Mouse (Mus musculus) kidney, adult 2 months (tissue): ENCODE measurements around the gene Top3a.

ENCODE experiments used
- CTCF ChIP-seq: fragments of 200-500 bp; conservative IDR thresholded peaks from 2 replicates; pipeline ENCODE4 v1.5.1; 2011; ENCODE audit warnings: low read depth, mild to moderate bottlenecking, control low read depth, low read length, moderate library complexity, mixed read lengths; ENCODE audit not compliant: insufficient read depth, insufficient read length
- POLR2A ChIP-seq: fragments of 200-500 bp; IDR thresholded peaks from one replicate; pipeline ENCODE4 v1.6.1; 2011; ENCODE audit warnings: low read depth, low read length, control low read depth

DNA sequence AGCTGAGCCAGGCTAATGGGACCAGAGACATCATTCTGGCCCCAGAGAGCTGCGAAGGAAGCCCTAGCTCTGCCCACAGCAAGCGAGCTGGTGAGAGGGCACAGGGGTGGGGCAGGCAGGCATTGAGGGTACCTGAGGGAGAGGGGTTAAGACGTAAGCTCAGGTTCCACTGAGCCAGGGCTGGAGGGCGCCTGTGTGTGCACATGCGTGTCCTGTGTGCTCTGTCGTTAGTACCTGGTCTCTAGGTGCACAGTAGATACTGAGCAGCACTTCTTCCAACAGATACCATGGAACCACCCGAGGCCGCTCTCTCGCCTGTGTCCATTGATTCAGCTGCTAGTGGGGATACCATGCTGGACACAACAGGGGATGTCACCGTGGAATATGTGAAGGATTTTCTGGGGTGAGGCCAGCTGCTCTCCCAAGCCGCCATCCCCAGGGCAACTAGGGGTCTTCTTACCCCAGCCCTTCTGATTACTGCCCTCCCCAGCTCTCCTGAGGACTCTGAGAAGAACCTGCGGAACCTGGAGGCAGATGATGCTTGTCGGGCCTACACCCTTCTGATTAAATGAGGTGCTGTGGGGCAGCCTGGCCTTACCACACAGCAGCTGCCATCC, 64.4 kb downstream of the Top3a start:
- no peak for TF ChIP-seq CTCF
- no peak for TF ChIP-seq POLR2A
